Mouse (Mus musculus) liver, embryonic 15.5 days (tissue): Measurements from ENCODE around the gene Irs3. TPM values are rescaled to one million over a fixed set of nuclear protein-coding genes. Genes with fewer than 3 reads are reported as not detected.
A peak's percentile ranks its signal among the peaks of the same experiment; 100 is the strongest.

Source experiments
- ATAC-seq: fragments of 200-750 bp; cut with Nextera tagmentation; 2 replicates; pipeline ENCODE4 v1.8.0; 2017; ENCODE audit warnings: moderate number of reproducible peaks, mild to moderate bottlenecking, moderate library complexity; ENCODE audit not compliant: insufficient read depth
- H3K27ac ChIP-seq: fragments of 300-500 bp; sonication (generic); replicated peaks from 2 replicates; pipeline ENCODE4 v1.5.1; 2015; ENCODE audit warnings: mild to moderate bottlenecking, inconsistent platforms
- H3K27me3 ChIP-seq: fragments of 300-500 bp; sonication (generic); 2 replicates; pipeline ENCODE4 v1.6.1; 2015; ENCODE audit warnings: mild to moderate bottlenecking, inconsistent platforms
- H3K36me3 ChIP-seq: fragments of 300-500 bp; sonication (generic); replicated peaks from 2 replicates; pipeline ENCODE4 v1.6.1; 2015; ENCODE audit warnings: moderate library complexity, mild to moderate bottlenecking, inconsistent platforms
- H3K4me1 ChIP-seq: fragments of 300-500 bp; sonication (generic); replicated peaks from 2 replicates; pipeline ENCODE4 v1.6.1; 2015; ENCODE audit warnings: inconsistent platforms
- H3K4me2 ChIP-seq: fragments of 300-500 bp; sonication (generic); 2 replicates; pipeline ENCODE4 v1.6.1; 2015; ENCODE audit warnings: moderate library complexity, mild to moderate bottlenecking, inconsistent platforms
- H3K4me3 ChIP-seq: fragments of 300-500 bp; sonication (generic); replicated peaks from 2 replicates; pipeline ENCODE4 v1.5.1; 2015; ENCODE audit warnings: mild to moderate bottlenecking, inconsistent platforms
- H3K9ac ChIP-seq: fragments of 300-500 bp; sonication (generic); 2 replicates; pipeline ENCODE4 v1.6.1; 2015; ENCODE audit warnings: moderate library complexity, mild to moderate bottlenecking, inconsistent platforms
- H3K9me3 ChIP-seq: fragments of 300-500 bp; sonication (generic); replicated peaks from 2 replicates; pipeline ENCODE4 v1.6.1; 2016; ENCODE audit warnings: inconsistent platforms
- WGBS: fragments of 180-500 bp; shearing (Covaris S2); methylation state at CpG from one replicate; pipeline ENCODE4 v1.1.7; 2015; ENCODE audit warnings: mixed read lengths; ENCODE audit not compliant: insufficient replicate concordance; 5-methylcytosine and 5-hydroxymethylcytosine counted together
- polyA plus RNA-seq: library from polyadenylated mRNA; unstranded; fragments of >200 nt; fragmentation: Nextera tagmentation; extraction: Ambion mirVana; gene quantifications from 2 replicates; pipeline ENCODE4 v1.2.1, GENCODE M21; 2015

Gene Irs3
- polyA plus RNA-seq, 1 experiment from 2014 or later = 0.07 TPM

DNA sequence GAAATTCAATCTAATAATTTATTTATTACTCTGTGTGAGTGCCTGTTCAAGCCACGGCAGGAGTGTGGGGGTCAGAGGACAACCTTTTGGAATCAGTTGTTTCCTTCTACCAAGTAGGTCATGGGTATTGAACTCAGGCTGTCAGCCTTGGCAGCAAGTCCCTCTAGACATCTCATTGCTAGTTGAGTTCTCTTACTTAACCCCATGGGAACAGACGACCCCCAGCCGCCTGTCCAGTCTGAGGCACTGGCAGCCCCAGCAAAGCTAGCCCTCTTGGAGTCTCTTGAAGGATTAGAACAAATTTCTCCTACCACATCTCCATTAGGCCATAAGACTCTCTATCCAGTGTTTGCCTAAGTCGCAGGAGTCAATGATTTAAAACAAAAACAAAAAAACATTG lies 34.2 kb upstream of the Irs3 start:
- H3K4me3 ChIP-seq = no peak overlapping the region
- 0 out of 2 replicates have a peak overlapping the region, but pooled peaks have one; percentile 19 for H3K27ac ChIP-seq
- H3K36me3 ChIP-seq = peaks cover 69% of the 10 kb centered on the region
- no peak overlapping the region for H3K9ac ChIP-seq
- 89% methylated on average over 4 of the region's 4 CpGs for WGBS
- H3K4me2 ChIP-seq = no peak overlapping the region
- no peak for ATAC-seq
- peaks cover 62% of the 10 kb centered on the region for H3K4me1 ChIP-seq
- H3K9me3 ChIP-seq = no peaks in the 10 kb centered on the region
- H3K27me3 ChIP-seq = no peaks in the 10 kb centered on the region

DNA sequence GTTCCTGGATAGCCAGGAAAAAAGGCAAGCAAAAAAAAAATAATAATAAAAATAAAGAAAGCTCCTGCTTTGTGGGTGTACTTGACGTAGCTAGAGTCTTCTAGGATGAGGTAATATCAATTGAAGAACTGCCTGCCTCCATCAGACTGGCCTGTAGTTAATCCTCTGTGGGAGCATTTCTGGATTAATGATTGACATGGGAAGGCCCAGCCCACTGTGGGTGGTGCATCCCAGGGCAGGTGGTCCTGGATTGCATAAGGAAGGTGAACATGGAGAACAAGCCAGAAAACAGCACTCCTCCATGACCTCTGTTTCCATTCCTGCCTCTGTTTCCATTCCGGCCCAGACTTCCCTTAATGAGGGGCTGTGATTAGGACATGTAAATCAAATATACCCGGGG lies 33.2 kb upstream of the Irs3 start:
- WGBS = 79% methylated on average over 3 of the region's 3 CpGs
- peak overlapping the region; percentile 14; the same call in 1 of the 2 replicates for H3K27ac ChIP-seq

GRCm38 (mm10) chr5:137677859-137678258 lies 32.3 kb upstream of the Irs3 start:
- Histone ChIP-seq H3K9ac (no peak overlapping the region), H3K4me2 (no peak overlapping the region), H3K4me3 (no peak overlapping the region), H3K9me3 (no peaks in the 10 kb centered on the region), H3K36me3 (peaks cover 78% of the 10 kb centered on the region), H3K4me1 (peaks cover 73% of the 10 kb centered on the region), H3K27ac (0 out of 2 replicates have a peak overlapping the region, but pooled peaks have one; percentile 14), H3K27me3 (no peaks in the 10 kb centered on the region)
- WGBS = 94% methylated on average over 8 of the region's 8 CpGs
- ATAC-seq = no peak

More for the DNA sequence above, 33.2 kb upstream of the Irs3 start:
- no peak overlapping the region for H3K4me3 ChIP-seq
- no peak overlapping the region for H3K9ac ChIP-seq
- H3K4me1 ChIP-seq = peaks cover 72% of the 10 kb centered on the region
- H3K27me3 ChIP-seq = no peaks in the 10 kb centered on the region
- H3K36me3 ChIP-seq = peaks cover 78% of the 10 kb centered on the region
- H3K9me3 ChIP-seq = no peaks in the 10 kb centered on the region
- no peak overlapping the region for H3K4me2 ChIP-seq
- ATAC-seq = no peak

- Histone ChIP-seq H3K27ac (peak overlapping the region; percentile 88), H3K4me3 (no peak overlapping the region), H3K9me3 (no peaks in the 10 kb centered on the region), H3K4me2 (no peak overlapping the region), H3K4me1 (peaks cover 76% of the 10 kb centered on the region), H3K27me3 (no peaks in the 10 kb centered on the region), H3K36me3 (peaks cover 66% of the 10 kb centered on the region), H3K9ac (no peak overlapping the region)
- ATAC-seq = no peak
- 79% methylated on average over 8 of the region's 8 CpGs for WGBS
These were observed 29.3 kb upstream of the Irs3 start for GRCm38 (mm10) chr5:137674786-137675185.

DNA sequence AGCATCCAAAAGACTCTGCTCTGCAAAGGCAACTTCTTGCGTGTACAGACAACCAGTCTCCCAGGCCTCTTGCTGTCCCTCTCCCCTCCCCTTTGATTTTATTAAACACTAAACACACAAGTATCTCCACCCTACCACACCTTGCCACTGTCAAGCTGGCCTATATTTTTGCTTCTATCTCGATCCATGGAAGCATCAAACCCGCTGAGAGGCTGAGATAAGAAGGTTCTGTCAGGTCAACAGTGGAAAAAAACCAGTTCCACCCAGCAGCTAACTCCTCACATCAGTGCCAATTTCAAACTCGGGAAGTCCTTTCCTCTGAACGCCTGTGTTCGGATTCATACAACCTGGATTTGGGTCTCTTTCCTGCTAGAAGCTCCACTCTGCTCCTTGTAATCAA lies 27.5 kb upstream of the Irs3 start:
- peak; percentile 77 for ATAC-seq
- Histone ChIP-seq H3K4me1 (peaks cover 68% of the 10 kb centered on the region), H3K4me3 (peak overlapping the region; percentile 12; the same call in 1 of the 2 replicates), H3K27me3 (no peaks in the 10 kb centered on the region), H3K9ac (peak overlapping the region; percentile 45), H3K27ac (peak overlapping the region; percentile 88), H3K4me2 (peak overlapping the region; percentile 58), H3K9me3 (no peaks in the 10 kb centered on the region), H3K36me3 (peaks cover 56% of the 10 kb centered on the region)
- 23% methylated on average over 6 of the region's 6 CpGs for WGBS

DNA sequence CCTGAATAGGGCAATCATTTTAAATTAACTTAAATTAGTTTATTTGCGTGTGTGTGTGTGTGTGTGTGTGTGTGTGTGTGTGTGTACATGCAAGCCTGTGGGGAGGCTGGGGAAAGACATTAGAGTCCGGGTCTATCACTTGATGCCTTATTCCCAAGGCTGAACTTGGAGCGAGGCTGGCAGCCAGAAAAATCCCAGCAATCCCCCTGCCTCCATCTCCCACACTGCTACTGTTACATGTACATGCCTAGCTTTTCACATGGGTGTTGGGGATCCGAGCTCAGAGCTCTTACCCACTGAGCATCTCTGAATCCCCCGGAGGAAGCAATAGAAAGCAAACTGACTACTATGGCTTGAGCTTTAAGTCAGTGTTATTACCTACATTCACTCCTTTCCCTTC lies 26.8 kb upstream of the Irs3 start:
- H3K4me1 ChIP-seq = peaks cover 65% of the 10 kb centered on the region

DNA sequence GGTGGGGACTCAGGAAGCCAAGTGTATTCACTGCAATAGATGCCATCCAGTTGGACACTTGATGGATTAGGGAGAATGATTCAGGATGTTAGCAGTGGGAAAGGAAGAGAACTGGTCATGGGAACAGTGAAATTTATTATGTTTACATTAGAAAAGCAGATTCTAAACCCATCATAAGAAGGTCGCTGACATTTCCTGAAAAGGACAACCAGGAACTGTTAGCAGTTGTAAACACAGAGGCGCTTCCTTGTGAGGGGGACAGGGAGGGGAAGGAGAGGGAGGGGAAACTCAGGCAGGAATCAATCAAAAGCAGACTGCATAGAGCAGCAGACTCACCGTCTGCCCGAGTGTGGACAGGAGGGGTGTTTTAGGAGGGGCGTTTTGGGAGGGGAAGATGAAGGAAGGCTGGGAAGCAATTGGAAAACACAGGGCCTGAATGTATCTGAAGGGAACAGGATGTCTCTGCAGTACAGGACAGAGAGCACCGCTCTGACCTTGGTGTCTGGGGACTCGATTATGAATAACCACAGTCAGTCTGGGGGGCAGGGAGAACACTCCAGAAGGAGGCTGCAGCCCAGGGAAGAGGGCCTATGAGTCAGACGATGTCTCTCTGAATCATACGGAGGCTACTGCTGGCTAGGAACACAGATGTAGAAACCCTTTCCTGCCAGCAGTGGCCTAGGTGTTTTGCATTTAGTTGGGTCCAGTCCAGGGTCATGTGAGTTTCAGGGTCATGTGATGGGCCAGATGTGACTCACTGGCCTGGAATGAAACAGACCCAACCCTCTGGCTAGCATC lies 26.1 kb upstream of the Irs3 start:
- peak overlapping the region; percentile 23 for H3K4me2 ChIP-seq

More for the DNA sequence above, 26.8 kb upstream of the Irs3 start:
- no peak for ATAC-seq
- Histone ChIP-seq H3K9ac (no peak overlapping the region), H3K27me3 (no peaks in the 10 kb centered on the region), H3K4me2 (peak overlapping the region; percentile 58), H3K36me3 (peaks cover 56% of the 10 kb centered on the region), H3K9me3 (no peaks in the 10 kb centered on the region), H3K4me3 (no peak overlapping the region), H3K27ac (peak overlapping the region; percentile 88)
- WGBS = 73% methylated on average over 5 of the region's 5 CpGs

GRCm38 (mm10) chr5:137670240-137670639 lies 24.7 kb upstream of the Irs3 start:
- H3K27me3 ChIP-seq = no peaks in the 10 kb centered on the region
- peaks cover 56% of the 10 kb centered on the region for H3K4me1 ChIP-seq
- H3K36me3 ChIP-seq = peaks cover 62% of the 10 kb centered on the region
- H3K4me3 ChIP-seq = no peak overlapping the region
- 87% methylated on average over 1 of the region's 1 CpGs for WGBS
- H3K27ac ChIP-seq = peak overlapping the region; percentile 88; the same call in 1 of the 2 replicates
- H3K9me3 ChIP-seq = no peaks in the 10 kb centered on the region
- H3K4me2 ChIP-seq = no peak overlapping the region
- H3K9ac ChIP-seq = no peak overlapping the region
- no peak for ATAC-seq

More for the DNA sequence above, 26.1 kb upstream of the Irs3 start:
- WGBS = 21% methylated on average over 9 of the region's 9 CpGs
- no peaks in the 10 kb centered on the region for H3K27me3 ChIP-seq
- H3K36me3 ChIP-seq = peaks cover 56% of the 10 kb centered on the region
- H3K4me1 ChIP-seq = peaks cover 65% of the 10 kb centered on the region
- H3K9me3 ChIP-seq = no peaks in the 10 kb centered on the region
- H3K4me3 ChIP-seq = no peak overlapping the region
- ATAC-seq = peak; percentile 52; the same call in 1 of the 2 replicates
- peak overlapping the region; percentile 88 for H3K27ac ChIP-seq
- H3K9ac ChIP-seq = 0 out of 2 replicates have a peak overlapping the region, but pooled peaks have one; percentile 37

- ATAC-seq = no peak
- no peak overlapping the region for H3K4me2 ChIP-seq
- H3K4me1 ChIP-seq = peaks cover 44% of the 10 kb centered on the region
- H3K27me3 ChIP-seq = no peaks in the 10 kb centered on the region
- no peak overlapping the region for H3K9ac ChIP-seq
- no peak overlapping the region for H3K27ac ChIP-seq
- 84% methylated on average over 10 of the region's 10 CpGs for WGBS
- peaks cover 65% of the 10 kb centered on the region for H3K36me3 ChIP-seq
- H3K9me3 ChIP-seq = no peaks in the 10 kb centered on the region
- no peak overlapping the region for H3K4me3 ChIP-seq
These were observed 23.5 kb upstream of the Irs3 start for GRCm38 (mm10) chr5:137668971-137669370.

DNA sequence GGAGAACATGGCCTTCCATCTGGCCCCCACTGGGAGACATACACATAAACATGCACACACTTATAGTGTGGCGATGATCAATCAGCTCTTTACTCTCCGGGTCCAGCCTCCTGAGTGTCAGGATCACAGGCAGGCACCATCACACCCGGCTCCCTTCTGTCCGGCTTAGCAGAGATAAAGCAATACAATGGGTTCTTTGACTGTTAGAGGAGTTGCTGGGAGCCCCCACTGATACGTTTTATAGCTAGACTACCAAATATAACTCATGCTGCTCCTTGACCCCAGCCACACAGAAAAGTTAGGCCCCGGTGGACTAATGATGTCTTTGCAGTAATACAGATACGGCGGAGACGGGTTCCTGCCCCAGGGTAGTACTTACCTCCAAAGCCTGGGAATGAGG lies 17.5 kb upstream of the Irs3 start:
- H3K9me3 ChIP-seq = no peaks in the 10 kb centered on the region
- H3K27me3 ChIP-seq = no peaks in the 10 kb centered on the region
- no peak for ATAC-seq
- H3K4me1 ChIP-seq = no peaks in the 10 kb centered on the region
- WGBS = 85% methylated on average over 9 of the region's 9 CpGs
- no peak overlapping the region for H3K27ac ChIP-seq
- H3K36me3 ChIP-seq = peaks cover 100% of the 10 kb centered on the region
- H3K4me3 ChIP-seq = no peak overlapping the region
- no peak overlapping the region for H3K4me2 ChIP-seq
- no peak overlapping the region for H3K9ac ChIP-seq

DNA sequence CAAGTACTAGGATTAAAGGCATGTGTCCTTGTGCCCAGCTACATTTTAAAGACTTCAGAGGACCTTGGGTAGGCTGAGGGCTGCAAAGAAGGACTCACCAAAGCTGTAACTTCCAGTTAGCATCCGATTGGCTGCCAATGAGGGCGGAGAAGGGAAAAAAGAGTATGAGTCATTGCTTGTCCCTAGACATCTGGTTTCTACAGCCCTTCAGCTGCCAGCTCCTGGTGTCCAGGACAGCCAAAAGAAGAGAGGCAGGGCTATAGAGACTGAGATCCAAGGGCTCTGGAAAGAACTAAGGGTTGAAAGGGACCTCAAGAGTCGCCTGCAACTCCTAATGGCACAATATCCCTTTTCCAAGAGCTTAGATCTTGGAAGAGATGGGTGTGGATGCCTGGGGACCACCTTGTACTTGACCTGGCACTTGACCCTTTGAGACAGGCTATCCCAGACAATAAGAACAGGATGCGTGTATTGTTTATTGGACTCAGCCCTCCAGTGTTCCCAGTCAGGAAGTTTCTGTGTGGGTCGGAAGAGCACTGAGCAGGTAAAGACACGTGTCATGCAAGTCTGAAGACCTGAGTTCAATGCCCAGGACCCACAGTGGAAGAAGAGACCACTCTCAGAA lies 14.7 kb upstream of the Irs3 start:
- 86% methylated on average over 6 of the region's 6 CpGs for WGBS
- no peak overlapping the region for H3K4me3 ChIP-seq
- H3K4me1 ChIP-seq = no peaks in the 10 kb centered on the region
- H3K9me3 ChIP-seq = no peaks in the 10 kb centered on the region
- no peak for ATAC-seq
- H3K4me2 ChIP-seq = no peak overlapping the region
- H3K27me3 ChIP-seq = no peaks in the 10 kb centered on the region
- no peak overlapping the region for H3K27ac ChIP-seq
- H3K9ac ChIP-seq = no peak overlapping the region
- H3K36me3 ChIP-seq = peaks cover 99% of the 10 kb centered on the region
